In genomic region chr13:96671906-96672234, GRCm38 (mm10) we compare ENCODE assay signal across 11 mouse cellular contexts. TPM values are rescaled to one million over a fixed set of nuclear protein-coding genes. Genes with fewer than 3 reads are reported as not detected.
DNase-seq lines count a peak whose midpoint lies in the region; ATAC-seq lines count a peak whose summit lies in the region.
"Had no signal": no experiment of that assay in that cellular context is flagged by ENCODE, and none has a peak within 500 bp of the region (broad histone marks: within the 10 kb centered on the region; RNA-seq: fewer than 3 reads in every experiment).

No protein-coding gene starts in this region.

- no peak overlapping the region for H3K4me2 ChIP-seq in liver, embryonic 13.5 days
- no peak overlapping the region for H3K4me2 ChIP-seq in embryonic facial prominence, embryonic 14.5 days (ENCODE audit: low read depth, low read length)
- H3K4me2 ChIP-seq in liver, embryonic 15.5 days, result no peak overlapping the region; the same call in 1 of the 2 replicates

- H3K4me3 ChIP-seq in liver, embryonic 13.5 days (replicated peaks), result no peak overlapping the region
- H3K4me3 ChIP-seq in embryonic facial prominence, embryonic 14.5 days (ENCODE audit: low read depth, low read length), result 0 out of 2 replicates have a peak overlapping the region, but pooled peaks have one; percentile 99
- H3K4me3 ChIP-seq in liver, embryonic 15.5 days (replicated peaks), result no peak overlapping the region; the same call in 1 of the 2 replicates

- no peak for DNase-seq in liver, embryonic 13.5 days
- no peak for DNase-seq in liver
- DNase-seq in embryonic facial prominence, embryonic 14.5 days (ENCODE audit: low spot score), result no peak
- peak; percentile 32 for DNase-seq in retina, embryonic 14.5 days (ENCODE audit: low spot score)
- DNase-seq in layer of hippocampus, postnatal 10 days (ENCODE audit: low spot score in 2 of 2), result no peak
- DNase-seq: cerebellum, postnatal 36 days; right cerebral cortex, postnatal 14 days had no signal

- peak overlapping the region; percentile 78 for H3K27ac ChIP-seq in liver, embryonic 13.5 days
- H3K27ac ChIP-seq in embryonic facial prominence, embryonic 14.5 days (replicated peaks; ENCODE audit: low read depth, low read length), result no peak overlapping the region
- H3K27ac ChIP-seq in liver, embryonic 15.5 days (replicated peaks), result 0 out of 2 replicates have a peak overlapping the region, but pooled peaks have one; percentile 80
- H3K27ac ChIP-seq: kidney, postnatal 0 days had no signal

- WGBS in liver, embryonic 13.5 days (ENCODE audit: insufficient replicate concordance), result 87% methylated on average over 5 of the region's 5 CpGs
- WGBS in embryonic facial prominence, embryonic 14.5 days, result 90% methylated on average over 5 of the region's 5 CpGs
- WGBS in liver, embryonic 15.5 days (ENCODE audit: insufficient replicate concordance), result 85% methylated on average over 5 of the region's 5 CpGs

- no peaks in the 10 kb centered on the region for H3K27me3 ChIP-seq in liver, embryonic 13.5 days
- H3K27me3 ChIP-seq in embryonic facial prominence, embryonic 14.5 days (replicated peaks; ENCODE audit: control insufficient read depth, insufficient read depth, low read length), result no peaks in the 10 kb centered on the region
- no peaks in the 10 kb centered on the region for H3K27me3 ChIP-seq in liver, embryonic 15.5 days
- H3K27me3 ChIP-seq: stomach, embryonic 15.5 days had no signal

- ATAC-seq in liver, embryonic 13.5 days (ENCODE audit: low read depth), result no peak
- ATAC-seq in embryonic facial prominence, embryonic 14.5 days (ENCODE audit: low read depth), result no peak
- no peak for ATAC-seq in liver, embryonic 15.5 days (ENCODE audit: insufficient read depth)
- no peak for ATAC-seq in inflammation-experienced regulatory T-cells, adult 6 months

- peaks cover 48% of the 10 kb centered on the region for H3K4me1 ChIP-seq in liver, embryonic 13.5 days (replicated peaks)
- peaks cover 23% of the 10 kb centered on the region for H3K4me1 ChIP-seq in embryonic facial prominence, embryonic 14.5 days (ENCODE audit: control insufficient read depth, insufficient read depth, low read length)
- peaks cover 49% of the 10 kb centered on the region for H3K4me1 ChIP-seq in liver, embryonic 15.5 days (replicated peaks)

- H3K9ac ChIP-seq in liver, embryonic 13.5 days, result peak overlapping the region; percentile 98
- no peak overlapping the region for H3K9ac ChIP-seq in embryonic facial prominence, embryonic 14.5 days (ENCODE audit: low read depth, low read length)
- H3K9ac ChIP-seq in liver, embryonic 15.5 days, result no peak overlapping the region
- H3K9ac ChIP-seq: stomach, embryonic 15.5 days had no signal

- peaks cover 8% of the 10 kb centered on the region for H3K36me3 ChIP-seq in liver, embryonic 13.5 days
- no peaks in the 10 kb centered on the region for H3K36me3 ChIP-seq in embryonic facial prominence, embryonic 14.5 days (ENCODE audit: control insufficient read depth, insufficient read depth, low read length)
- H3K36me3 ChIP-seq in liver, embryonic 15.5 days (replicated peaks), result peaks cover 4% of the 10 kb centered on the region
- H3K36me3 ChIP-seq: stomach, embryonic 15.5 days had no signal

- no peaks in the 10 kb centered on the region for H3K9me3 ChIP-seq in liver, embryonic 13.5 days (replicated peaks)
- H3K9me3 ChIP-seq in embryonic facial prominence, embryonic 14.5 days (ENCODE audit: control insufficient read depth, low read length), result no peaks in the 10 kb centered on the region
- H3K9me3 ChIP-seq in liver, embryonic 15.5 days (replicated peaks), result no peaks in the 10 kb centered on the region
- H3K9me3 ChIP-seq: stomach, embryonic 15.5 days had no signal

RNA-seq across cellular contexts. Expression of gene Hmgcr, which starts 1.1 kb away (rescaled TPM):
- 61.9 and 84.3 TPM in 2 replicates for polyA plus RNA-seq in liver, embryonic 13.5 days (2015; fragmentation: Nextera tagmentation; extraction: Ambion mirVana)
- polyA plus RNA-seq in embryonic facial prominence, embryonic 14.5 days (2014; fragmentation: Nextera tagmentation; extraction: Ambion mirVana), result 63.0 and 79.7 TPM in 2 replicates
- polyA plus RNA-seq in liver, embryonic 15.5 days (2015; fragmentation: Nextera tagmentation; extraction: Ambion mirVana), result 86.0 and 91.2 TPM in 2 replicates
- total RNA-seq in layer of hippocampus, postnatal 10 days (2021), result 100 to 1,000 TPM; 268 to 334 TPM
- 10 to 100 TPM; 44.2 to 73.9 (median 53.7) TPM for polyA plus RNA-seq in inflammation-experienced regulatory T-cells, adult 6 months (2017; shearing (Covaris generic))
